Mouse (Mus musculus): Measurements from ENCODE around the gene Usp29. TPM values are rescaled to one million over a fixed set of nuclear protein-coding genes. Genes with fewer than 3 reads are reported as not detected.

Gene Usp29
- total and polyA plus RNA-seq, 2 experiments: 0.09 TPM; not detected in 1

DNA sequence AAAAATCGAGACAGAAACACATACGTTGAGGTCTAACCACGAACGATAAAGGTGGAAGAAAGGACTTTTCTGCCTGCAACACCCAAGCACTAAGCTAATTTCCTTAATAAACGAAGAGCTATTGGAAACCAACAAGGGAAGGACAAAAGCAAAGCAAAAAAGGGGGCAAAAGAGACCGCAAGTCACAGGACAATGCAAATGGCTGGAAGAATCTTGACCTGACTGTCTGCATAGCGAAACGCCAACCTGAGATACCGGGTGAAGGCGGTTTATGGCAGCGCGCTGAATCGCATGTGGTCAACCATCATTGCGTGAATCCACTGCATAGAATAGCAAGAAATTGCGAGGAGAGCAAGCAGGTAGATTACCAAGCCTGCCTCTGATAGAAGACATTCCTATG, 423 bp downstream of the Usp29 start:
- H3K9ac ChIP-seq (ENCODE audit: low read depth, low read length): no peak overlapping the region
- no peaks in the 10 kb centered on the region for H3K79me2 ChIP-seq (ENCODE audit: control insufficient read depth, insufficient read depth, low read length)
- DNase-seq (ENCODE audit: extremely low read depth, low read depth, low spot score): no peak
- H3K27me3 ChIP-seq (ENCODE audit: control insufficient read depth, insufficient read depth, low read length): peaks cover 3% of the 10 kb centered on the region; the same call in 1 of the 2 replicates
- TF ChIP-seq CTCF (IDR thresholded peaks at IDR 0.05; ENCODE audit: low read depth, low read length) (no peak), POLR2A (IDR thresholded peaks at IDR 0.05; ENCODE audit: extremely low read depth, insufficient read depth, low read length) (no peak)
- no peaks in the 10 kb centered on the region for H3K36me3 ChIP-seq (ENCODE audit: control insufficient read depth, insufficient read depth, low read length)
- no peak overlapping the region for H3K27ac ChIP-seq (replicated peaks; ENCODE audit: insufficient read depth, low read depth, low read length)
- H3K4me1 ChIP-seq (ENCODE audit: control insufficient read depth, insufficient read depth, low read length): no peaks in the 10 kb centered on the region
- no peak overlapping the region for H3K4me3 ChIP-seq (ENCODE audit: insufficient read depth, low read depth, low read length)
- WGBS: 44% methylated on average over 15 of the region's 15 CpGs

DNA sequence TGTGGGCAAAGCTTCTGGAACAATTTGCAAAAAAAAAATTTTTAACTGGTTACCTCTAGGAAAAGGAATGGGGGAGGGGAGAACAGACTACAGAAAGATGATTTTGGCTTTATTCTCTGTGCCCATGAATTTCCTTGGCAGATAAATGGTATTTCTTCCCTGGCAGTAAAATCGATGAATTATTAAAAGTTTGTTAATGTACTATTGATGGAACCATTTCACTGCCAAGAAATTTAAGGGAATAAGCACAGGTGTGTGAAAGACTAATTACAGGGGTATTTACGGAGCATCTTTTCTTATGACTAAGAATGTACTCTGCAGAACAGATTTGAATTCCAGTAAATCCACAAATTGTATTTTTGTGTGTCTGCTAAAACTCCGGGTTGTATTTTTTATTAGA, 995 bp downstream of the Usp29 start:
- peaks cover 3% of the 10 kb centered on the region; the same call in 1 of the 2 replicates for H3K27me3 ChIP-seq (ENCODE audit: control insufficient read depth, insufficient read depth, low read length)
- 50% methylated on average over 3 of the region's 3 CpGs for WGBS
- no peaks in the 10 kb centered on the region for H3K79me2 ChIP-seq (ENCODE audit: control insufficient read depth, insufficient read depth, low read length)
- no peak for DNase-seq (ENCODE audit: extremely low read depth, low read depth, low spot score)
- no peak overlapping the region for H3K27ac ChIP-seq (replicated peaks; ENCODE audit: insufficient read depth, low read depth, low read length)
- H3K36me3 ChIP-seq (ENCODE audit: control insufficient read depth, insufficient read depth, low read length): no peaks in the 10 kb centered on the region
- H3K4me3 ChIP-seq (ENCODE audit: insufficient read depth, low read depth, low read length): no peak overlapping the region
- no peak overlapping the region for H3K9ac ChIP-seq (ENCODE audit: low read depth, low read length)
- TF ChIP-seq CTCF (IDR thresholded peaks at IDR 0.05; ENCODE audit: low read depth, low read length): no peak
- no peak for TF ChIP-seq POLR2A (IDR thresholded peaks at IDR 0.05; ENCODE audit: extremely low read depth, insufficient read depth, low read length)
- H3K4me1 ChIP-seq (ENCODE audit: control insufficient read depth, insufficient read depth, low read length): no peaks in the 10 kb centered on the region

DNA sequence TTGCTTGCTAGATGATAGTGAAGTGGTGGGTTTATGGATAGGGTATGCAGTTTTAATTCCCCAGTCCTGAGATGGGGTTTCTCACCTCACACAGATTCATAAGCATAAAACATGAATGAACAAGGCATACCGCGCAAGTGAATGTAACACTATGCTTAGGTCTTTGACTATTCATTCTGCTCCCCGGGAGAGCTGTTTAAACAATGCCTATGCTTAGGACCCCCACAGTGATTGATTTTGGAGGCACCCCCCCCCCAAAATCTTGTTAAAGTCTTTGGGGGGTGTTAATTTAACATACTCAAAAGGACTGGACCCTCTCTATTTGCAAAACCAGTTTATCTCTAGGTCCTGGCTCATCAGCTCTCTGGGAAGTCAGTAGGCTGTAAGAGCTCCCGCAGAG, 1.6 kb downstream of the Usp29 start:
- TF ChIP-seq POLR2A (IDR thresholded peaks at IDR 0.05; ENCODE audit: extremely low read depth, insufficient read depth, low read length): no peak
- TF ChIP-seq CTCF (IDR thresholded peaks at IDR 0.05; ENCODE audit: low read depth, low read length): no peak
- WGBS: 55% methylated on average over 4 of the region's 4 CpGs
- Histone ChIP-seq H3K27me3 (ENCODE audit: control insufficient read depth, insufficient read depth, low read length) (peaks cover 3% of the 10 kb centered on the region; the same call in 1 of the 2 replicates), H3K79me2 (ENCODE audit: control insufficient read depth, insufficient read depth, low read length) (no peaks in the 10 kb centered on the region), H3K27ac (replicated peaks; ENCODE audit: insufficient read depth, low read depth, low read length) (no peak overlapping the region), H3K36me3 (ENCODE audit: control insufficient read depth, insufficient read depth, low read length) (no peaks in the 10 kb centered on the region), H3K4me3 (ENCODE audit: insufficient read depth, low read depth, low read length) (no peak overlapping the region), H3K9ac (ENCODE audit: low read depth, low read length) (no peak overlapping the region), H3K4me1 (ENCODE audit: control insufficient read depth, insufficient read depth, low read length) (no peaks in the 10 kb centered on the region)
- no peak for DNase-seq (ENCODE audit: extremely low read depth, low read depth, low spot score)

DNA sequence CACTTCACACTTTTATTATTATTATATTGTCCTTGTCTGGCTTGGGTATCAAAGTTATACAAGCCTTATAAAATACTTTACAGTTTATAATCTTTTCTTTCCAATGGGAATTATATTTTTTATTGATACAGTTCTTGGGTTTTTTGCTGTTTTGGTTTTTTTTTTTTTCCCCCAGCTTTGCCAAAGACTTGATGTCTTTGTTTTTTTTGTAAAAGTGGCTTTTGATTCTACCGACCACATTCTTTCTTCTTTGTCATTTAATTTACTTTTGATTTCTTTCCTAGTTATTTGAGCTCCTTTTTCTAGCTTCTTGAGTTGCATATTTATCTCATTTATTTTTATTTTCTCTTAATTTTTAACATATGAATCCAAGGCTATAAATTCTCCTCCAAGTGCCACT, 5.7 kb downstream of the Usp29 start:
- no peak for DNase-seq (ENCODE audit: extremely low read depth, low read depth, low spot score)
- WGBS: 95% methylated on average over 1 of the region's 1 CpGs

DNA sequence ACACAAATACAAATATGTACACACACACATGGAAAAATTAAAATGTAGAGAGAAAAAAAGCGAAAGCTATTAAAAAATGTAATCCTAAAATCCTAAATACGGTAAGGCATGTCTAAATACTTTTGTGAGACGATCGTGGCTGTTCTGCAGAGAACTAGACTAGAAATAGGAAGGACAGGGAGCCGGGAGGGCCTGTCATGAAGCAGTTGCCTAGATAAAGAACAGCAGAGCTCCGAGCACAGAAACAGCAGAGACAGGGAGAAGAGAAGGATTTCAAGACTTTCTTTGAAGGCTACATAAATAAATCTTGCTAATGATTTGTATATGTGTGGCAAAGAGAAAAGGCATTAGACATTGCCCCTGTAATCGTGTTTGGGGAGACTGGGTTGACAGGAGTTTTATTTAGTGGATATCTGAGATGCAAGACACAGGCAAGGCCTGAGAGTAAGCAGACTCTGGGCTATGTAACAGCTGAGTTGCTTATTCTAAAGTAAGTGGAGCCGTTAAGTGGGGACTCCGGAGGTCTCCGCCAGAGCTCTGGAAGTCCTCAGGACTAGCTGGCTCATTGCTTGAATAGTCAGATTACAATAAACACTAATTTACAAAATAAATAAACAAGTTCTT, 14.0 kb downstream of the Usp29 start:
- no peaks in the 10 kb centered on the region for H3K36me3 ChIP-seq (ENCODE audit: control insufficient read depth, insufficient read depth, low read length)
- H3K27me3 ChIP-seq (ENCODE audit: control insufficient read depth, insufficient read depth, low read length): no peaks in the 10 kb centered on the region
- no peak overlapping the region for H3K27ac ChIP-seq (replicated peaks; ENCODE audit: insufficient read depth, low read depth, low read length)
- H3K79me2 ChIP-seq (ENCODE audit: control insufficient read depth, insufficient read depth, low read length): no peaks in the 10 kb centered on the region
- 81% methylated on average over 10 of the region's 10 CpGs for WGBS
- DNase-seq (ENCODE audit: extremely low read depth, low read depth, low spot score): no peak
- no peaks in the 10 kb centered on the region for H3K4me1 ChIP-seq (ENCODE audit: control insufficient read depth, insufficient read depth, low read length)
- no peak overlapping the region for H3K9ac ChIP-seq (ENCODE audit: low read depth, low read length)
- H3K4me3 ChIP-seq (ENCODE audit: insufficient read depth, low read depth, low read length): no peak overlapping the region
- no peak for TF ChIP-seq POLR2A (IDR thresholded peaks at IDR 0.05; ENCODE audit: extremely low read depth, insufficient read depth, low read length)
- no peak for TF ChIP-seq CTCF (IDR thresholded peaks at IDR 0.05; ENCODE audit: low read depth, low read length)

More for the DNA sequence above, 5.7 kb downstream of the Usp29 start:
- no peaks in the 10 kb centered on the region for H3K4me1 ChIP-seq (ENCODE audit: control insufficient read depth, insufficient read depth, low read length)
- no peaks in the 10 kb centered on the region for H3K36me3 ChIP-seq (ENCODE audit: control insufficient read depth, insufficient read depth, low read length)
- H3K27me3 ChIP-seq (ENCODE audit: control insufficient read depth, insufficient read depth, low read length): no peaks in the 10 kb centered on the region
- H3K9ac ChIP-seq (ENCODE audit: low read depth, low read length): no peak overlapping the region
- H3K27ac ChIP-seq (replicated peaks; ENCODE audit: insufficient read depth, low read depth, low read length): no peak overlapping the region
- no peak for TF ChIP-seq CTCF (IDR thresholded peaks at IDR 0.05; ENCODE audit: low read depth, low read length)
- H3K4me3 ChIP-seq (ENCODE audit: insufficient read depth, low read depth, low read length): no peak overlapping the region
- no peaks in the 10 kb centered on the region for H3K79me2 ChIP-seq (ENCODE audit: control insufficient read depth, insufficient read depth, low read length)

DNA sequence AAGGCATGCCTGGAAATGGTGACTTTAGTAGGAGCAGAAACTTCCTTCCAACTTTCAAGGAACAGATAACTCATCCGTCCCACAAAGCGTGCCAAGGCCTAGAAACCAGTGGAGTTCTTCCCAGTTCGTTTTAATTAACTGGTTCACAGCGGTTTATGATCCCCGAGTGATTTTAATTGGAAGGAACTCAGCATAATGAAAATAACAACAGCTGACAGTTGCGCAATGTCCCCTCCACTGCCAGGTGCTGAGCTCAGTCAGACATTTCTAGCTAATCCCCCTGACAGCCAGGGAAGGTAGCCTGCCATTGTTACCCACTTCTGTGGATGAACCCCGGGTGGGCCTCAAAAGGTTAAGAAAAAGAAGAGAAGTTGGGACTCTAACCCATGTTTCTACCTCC, 18.8 kb downstream of the Usp29 start:
- DNase-seq (ENCODE audit: extremely low read depth, low read depth, low spot score): no peak
- Histone ChIP-seq H3K36me3 (ENCODE audit: control insufficient read depth, insufficient read depth, low read length) (no peaks in the 10 kb centered on the region), H3K4me3 (ENCODE audit: insufficient read depth, low read depth, low read length) (no peak overlapping the region), H3K4me1 (ENCODE audit: control insufficient read depth, insufficient read depth, low read length) (no peaks in the 10 kb centered on the region), H3K27ac (replicated peaks; ENCODE audit: insufficient read depth, low read depth, low read length) (no peak overlapping the region), H3K9ac (ENCODE audit: low read depth, low read length) (no peak overlapping the region), H3K27me3 (ENCODE audit: control insufficient read depth, insufficient read depth, low read length) (no peaks in the 10 kb centered on the region), H3K79me2 (ENCODE audit: control insufficient read depth, insufficient read depth, low read length) (no peaks in the 10 kb centered on the region)
- TF ChIP-seq POLR2A (IDR thresholded peaks at IDR 0.05; ENCODE audit: extremely low read depth, insufficient read depth, low read length) (no peak), CTCF (IDR thresholded peaks at IDR 0.05; ENCODE audit: low read depth, low read length) (no peak)
- WGBS: 65% methylated on average over 7 of the region's 7 CpGs
